Mouse (Mus musculus) hindbrain, postnatal 0 days (tissue): Measurements from ENCODE around the gene C1qtnf5. TPM values are rescaled to one million over a fixed set of nuclear protein-coding genes. Genes with fewer than 3 reads are reported as not detected.

Experiments used
- ATAC-seq: fragments of 200-750 bp; cut with Nextera tagmentation; 2 replicates; pipeline ENCODE4 v1.8.0; 2017; ENCODE audit warnings: mild to moderate bottlenecking, moderate TSS enrichment, moderate library complexity
- DNase-seq: peaks from one replicate; pipeline ENCODE4 v3.0.0-alpha.2; 2015; ENCODE audit warnings: low spot score
- H3K27ac ChIP-seq: fragments of 300-500 bp; sonication (generic); 2 replicates; pipeline ENCODE4 v1.5.1; 2014; ENCODE audit warnings: mild to moderate bottlenecking
- H3K27me3 ChIP-seq: fragments of 300-500 bp; sonication (generic); 2 replicates; pipeline ENCODE4 v1.6.1; 2014; ENCODE audit warnings: low read length, mixed read lengths; ENCODE audit not compliant: insufficient read depth
- H3K36me3 ChIP-seq: fragments of 300-500 bp; sonication (generic); 2 replicates; pipeline ENCODE4 v1.6.1; 2014; ENCODE audit warnings: low read length, mixed read lengths; ENCODE audit not compliant: insufficient read depth
- H3K4me1 ChIP-seq: fragments of 300-500 bp; sonication (generic); 2 replicates; pipeline ENCODE4 v1.6.1; 2014; ENCODE audit warnings: antibody characterized with exemption, low read length, mixed read lengths; ENCODE audit not compliant: insufficient read depth
- H3K4me2 ChIP-seq: fragments of 300-500 bp; sonication (generic); 2 replicates; pipeline ENCODE4 v1.6.1; 2014; ENCODE audit warnings: low read depth, mild to moderate bottlenecking, low read length, moderate library complexity, mixed read lengths
- H3K4me3 ChIP-seq: fragments of 300-500 bp; sonication (generic); 2 replicates; pipeline ENCODE4 v1.5.1; 2014; ENCODE audit warnings: low read length
- H3K9ac ChIP-seq: fragments of 300-500 bp; sonication (generic); replicated peaks from 2 replicates; pipeline ENCODE4 v1.6.1; 2014; ENCODE audit warnings: mild to moderate bottlenecking, low read length, moderate library complexity, mixed read lengths
- H3K9me3 ChIP-seq: fragments of 300-500 bp; sonication (generic); 2 replicates; pipeline ENCODE4 v1.6.1; 2016; ENCODE audit warnings: low read length, mixed read lengths
- CTCF ChIP-seq: IDR thresholded peaks from 2 replicates; pipeline ENCODE4 v1.5.1; 2016; ENCODE audit warnings: antibody characterized with exemption, control low read depth, low read depth
- WGBS: fragments of 180-500 bp; shearing (Covaris S2); extraction: QIAGEN DNeasy Blood & Tissue Kit; methylation state at CpG from one replicate; pipeline ENCODE4 v1.1.7; 2014; 5-methylcytosine and 5-hydroxymethylcytosine counted together
- polyA plus RNA-seq: library from polyadenylated mRNA; unstranded; fragments of >200 nt; fragmentation: Nextera tagmentation; extraction: Ambion mirVana; gene quantifications from 2 replicates; pipeline ENCODE4 v1.2.1, GENCODE M21; 2015
- total RNA-seq: library from RNA; depleted of rRNA; stranded (reverse); fragments of >200 nt; gene quantifications from 2 replicates; pipeline ENCODE4 v1.2.3, GENCODE M21; 2014; rRNA removed

The C1qtnf5 gene
- total and polyA plus RNA-seq, 2 experiments from 2014 or later, result 12.3 to 39.5 TPM

- Histone ChIP-seq H3K9ac (no peak overlapping the region), H3K4me2 (no peak overlapping the region), H3K4me1 (no peaks in the 10 kb centered on the region), H3K27me3 (no peaks in the 10 kb centered on the region), H3K36me3 (0 out of 2 replicates have a peak, but pooled peaks cover 8% of the 10 kb centered on the region), H3K4me3 (no peak overlapping the region), H3K27ac (no peak overlapping the region), H3K9me3 (no peaks in the 10 kb centered on the region)
- ATAC-seq (0 out of 2 replicates have a peak, but pooled peaks have one; percentile 55), DNase-seq (peak; percentile 38)
- peak; percentile 29 for TF ChIP-seq CTCF
- 27% methylated on average over 7 of the region's 8 CpGs for WGBS
Observed at GRCm38 (mm10) chr9:44144023-44144717, 37.1 kb downstream of the C1qtnf5 start.

GRCm38 (mm10) chr9:44144718-44145060 is 37.6 kb downstream of the C1qtnf5 start:
- Histone ChIP-seq H3K4me1 (no peaks in the 10 kb centered on the region), H3K9me3 (no peaks in the 10 kb centered on the region), H3K27ac (no peak overlapping the region), H3K4me2 (no peak overlapping the region), H3K27me3 (no peaks in the 10 kb centered on the region), H3K9ac (no peak overlapping the region), H3K4me3 (no peak overlapping the region), H3K36me3 (0 out of 2 replicates have a peak, but pooled peaks cover 11% of the 10 kb centered on the region)
- no peak for TF ChIP-seq CTCF
- ATAC-seq (no peak), DNase-seq (no peak)

DNA sequence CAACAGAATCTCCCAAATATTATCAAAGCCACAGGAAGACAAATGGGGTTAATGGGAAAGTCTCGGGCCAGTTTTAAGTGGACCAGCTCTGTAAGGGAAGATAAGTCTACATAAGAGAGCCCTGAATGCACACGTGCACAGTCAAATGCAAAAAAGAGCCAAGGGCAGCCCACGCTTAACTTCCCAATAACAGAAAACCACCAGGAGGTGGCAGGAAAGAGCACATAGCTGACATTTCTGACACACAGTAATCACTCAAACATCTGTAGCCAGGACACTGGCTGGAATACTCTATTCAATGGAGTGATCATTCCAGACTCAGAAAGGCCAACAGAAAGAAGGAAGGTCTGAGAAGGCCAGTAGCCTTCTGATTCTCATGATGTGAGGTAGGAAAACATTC is 40.2 kb downstream of the C1qtnf5 start:
- H3K4me3 ChIP-seq, result no peak overlapping the region
- H3K27ac ChIP-seq, result no peak overlapping the region
- DNase-seq (peak; percentile 35), ATAC-seq (no peak)
- H3K4me2 ChIP-seq, result no peak overlapping the region
- H3K4me1 ChIP-seq, result no peaks in the 10 kb centered on the region
- H3K9ac ChIP-seq, result no peak overlapping the region
- peak; percentile 70 for TF ChIP-seq CTCF
- peaks cover 14% of the 10 kb centered on the region; the same call in 1 of the 2 replicates for H3K36me3 ChIP-seq
- H3K27me3 ChIP-seq, result no peaks in the 10 kb centered on the region
- no peaks in the 10 kb centered on the region for H3K9me3 ChIP-seq
- WGBS, result 48% methylated on average over 3 of the region's 3 CpGs

Other genes starting within 250 kb of the C1qtnf5 start
- 131 and 138 TPM in 2 replicates for gene Thy1, start 63.9 kb upstream of the C1qtnf5 start, total RNA-seq
- 49.6 and 51.1 TPM in 2 replicates for gene Thy1, start 63.9 kb upstream of the C1qtnf5 start, polyA plus RNA-seq
- gene Usp2, start 40.2 kb upstream of the C1qtnf5 start, total RNA-seq, result 11.0 and 14.2 TPM in 2 replicates
- 19.6 and 20.5 TPM in 2 replicates for gene Usp2, start 40.2 kb upstream of the C1qtnf5 start, polyA plus RNA-seq
- 2.8 and 4.0 TPM in 2 replicates for gene Mfrp, start 5.5 kb upstream of the C1qtnf5 start, total RNA-seq
- 0.24 and 0.50 TPM in 2 replicates for gene Mfrp, start 5.5 kb upstream of the C1qtnf5 start, polyA plus RNA-seq
- not detected in 2 replicates for gene Gm49380, start 6.3 kb downstream of the C1qtnf5 start, total RNA-seq
- 0.21 TPM in 1 of 2 replicates, not detected in the other for gene Gm49380, start 6.3 kb downstream of the C1qtnf5 start, polyA plus RNA-seq
- gene Rnf26, start 6.3 kb downstream of the C1qtnf5 start, total RNA-seq, result 17.5 and 24.3 TPM in 2 replicates
- 38.0 and 41.1 TPM in 2 replicates for gene Rnf26, start 6.3 kb downstream of the C1qtnf5 start, polyA plus RNA-seq
- gene Mcam, start 27.2 kb downstream of the C1qtnf5 start, total RNA-seq, result 23.7 and 29.5 TPM in 2 replicates
- gene Mcam, start 27.2 kb downstream of the C1qtnf5 start, polyA plus RNA-seq, result 8.0 and 9.0 TPM in 2 replicates
- gene Cbl, start 126.8 kb downstream of the C1qtnf5 start, total RNA-seq, result 24.2 and 30.5 TPM in 2 replicates
- 13.2 and 14.3 TPM in 2 replicates for gene Cbl, start 126.8 kb downstream of the C1qtnf5 start, polyA plus RNA-seq
- gene Ccdc153, start 133.4 kb downstream of the C1qtnf5 start, total RNA-seq, result 1.0 TPM in 1 of 2 replicates, not detected in the other
- 2.2 and 2.6 TPM in 2 replicates for gene Ccdc153, start 133.4 kb downstream of the C1qtnf5 start, polyA plus RNA-seq
- 0.31 TPM in 1 of 2 replicates, not detected in the other for gene Pdzd3, start 144.2 kb downstream of the C1qtnf5 start, total RNA-seq
- gene Pdzd3, start 144.2 kb downstream of the C1qtnf5 start, polyA plus RNA-seq, result 0.13 and 0.34 TPM in 2 replicates
- 5.7 and 12.7 TPM in 2 replicates for gene Nlrx1, start 161.4 kb downstream of the C1qtnf5 start, total RNA-seq
- gene Nlrx1, start 161.4 kb downstream of the C1qtnf5 start, polyA plus RNA-seq, result 5.1 and 6.9 TPM in 2 replicates
- 59.1 and 69.6 TPM in 2 replicates for gene Abcg4, start 181.4 kb downstream of the C1qtnf5 start, total RNA-seq
- 21.0 and 24.1 TPM in 2 replicates for gene Abcg4, start 181.4 kb downstream of the C1qtnf5 start, polyA plus RNA-seq
- gene Hinfp, start 198.4 kb downstream of the C1qtnf5 start, total RNA-seq, result 28.4 and 38.6 TPM in 2 replicates
- 14.8 and 15.2 TPM in 2 replicates for gene Hinfp, start 198.4 kb downstream of the C1qtnf5 start, polyA plus RNA-seq
- gene C2cd2l, start 213.0 kb downstream of the C1qtnf5 start, total RNA-seq, result 50.5 and 55.6 TPM in 2 replicates
- gene C2cd2l, start 213.0 kb downstream of the C1qtnf5 start, polyA plus RNA-seq, result 19.6 and 22.8 TPM in 2 replicates
- gene Dpagt1, start 218.8 kb downstream of the C1qtnf5 start, total RNA-seq, result 16.4 and 24.6 TPM in 2 replicates
- 30.9 and 34.9 TPM in 2 replicates for gene Dpagt1, start 218.8 kb downstream of the C1qtnf5 start, polyA plus RNA-seq
- gene H2afx, start 227.4 kb downstream of the C1qtnf5 start, total RNA-seq, result 272 and 314 TPM in 2 replicates
- gene H2afx, start 227.4 kb downstream of the C1qtnf5 start, polyA plus RNA-seq, result 123 and 136 TPM in 2 replicates
- gene Hmbs, start 237.0 kb downstream of the C1qtnf5 start, total RNA-seq, result 38.7 and 38.8 TPM in 2 replicates
- 64.3 and 67.3 TPM in 2 replicates for gene Hmbs, start 237.0 kb downstream of the C1qtnf5 start, polyA plus RNA-seq